Comparison of ENCODE assay signal across 10 mouse cellular contexts in the genomic region with DNA sequence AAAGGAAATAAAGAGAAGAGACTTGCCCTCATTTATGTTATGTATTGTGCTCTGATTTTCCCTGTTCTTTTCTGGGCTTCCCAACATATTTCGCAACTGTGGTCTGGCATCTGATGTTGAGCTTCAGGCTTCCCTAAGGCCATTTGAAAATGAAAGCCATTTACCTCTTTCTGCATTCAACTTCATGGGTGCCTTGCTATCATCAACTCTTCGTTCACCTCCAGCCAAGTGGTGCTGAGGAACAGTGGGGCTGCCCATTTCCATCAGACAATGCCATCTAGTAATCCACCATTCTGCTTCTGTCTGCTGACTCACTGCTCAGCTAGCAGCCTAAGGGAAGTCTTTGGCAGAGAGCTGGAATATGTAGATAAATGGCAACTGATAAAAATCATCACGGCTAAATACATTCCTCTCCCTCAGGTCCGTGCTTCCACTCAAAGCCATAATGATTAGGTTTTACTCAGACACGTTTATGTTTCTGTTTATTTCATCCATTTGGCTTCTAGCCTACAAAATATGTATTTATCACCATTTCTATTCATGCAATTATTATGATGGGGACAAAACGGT.
"Had no signal": no experiment of that assay in that cellular context is flagged by ENCODE, and none has a peak within 500 bp of the region (broad histone marks: within the 10 kb centered on the region; RNA-seq: fewer than 3 reads in every experiment).

No protein-coding gene starts in this region.

- DNase-seq: kidney, adult 18-20 months; kidney, adult 9 months; kidney, postnatal 14 days; kidney, postnatal 4 days; left cerebral cortex, postnatal 4 days; liver, postnatal 0 days; lung, embryonic 14.5 days; lung, postnatal 36 days; thymus, adult 18-20 months; thymus, postnatal 4 days had no signal
